Mouse (Mus musculus) ES-E14 (cell line): ENCODE measurements at regions not wholly inside any gene's neighbourhood (a gene's known extent, or its start where the extent isn't known, plus 50 kb on each side); places are given as distances from the start of the nearest gene placed in this dataset.

ENCODE experiments used
- DNase-seq: peaks from one replicate; pipeline ENCODE4 v3.0.0-alpha.2; 2013; ENCODE audit warnings: low read depth, low spot score
- H3K27ac ChIP-seq: 2 replicates; pipeline ENCODE4 v1.5.1; 2012; ENCODE audit warnings: low read depth, mild to moderate bottlenecking, low read length, moderate library complexity, mixed read lengths; ENCODE audit not compliant: poor library complexity, insufficient read depth, severe bottlenecking
- H3K36me3 ChIP-seq: 2 replicates; pipeline ENCODE4 v1.6.1; 2012; ENCODE audit warnings: mild to moderate bottlenecking, low read length, moderate library complexity, mixed read lengths; ENCODE audit not compliant: control insufficient read depth, poor library complexity, insufficient read depth, severe bottlenecking
- H3K4me1 ChIP-seq, 2 experiments: fragments of 150-350 bp in 1 of 2; sonication (generic) in 1 of 2; 2 replicates each; pipeline ENCODE4 v1.6.1; 2012; ENCODE audit warnings: low read length in 2 of 2, mild to moderate bottlenecking in 1 of 2, mixed read lengths in 1 of 2; ENCODE audit not compliant: control insufficient read depth in 2 of 2, insufficient read depth in 2 of 2, poor library complexity in 1 of 2
- H3K4me3 ChIP-seq, 2 experiments: fragments of 150-350 bp in 1 of 2; sonication (generic) in 1 of 2; 2 replicates each; pipeline ENCODE4 v1.5.1; 2012; ENCODE audit warnings: low read length in 2 of 2, low read depth in 1 of 2, mild to moderate bottlenecking in 1 of 2, mixed read lengths in 1 of 2; ENCODE audit not compliant: insufficient read depth in 1 of 2, poor library complexity in 1 of 2, severe bottlenecking in 1 of 2
- H3K9ac ChIP-seq: 2 replicates; pipeline ENCODE4 v1.6.1; 2012; ENCODE audit warnings: low read depth, mild to moderate bottlenecking, low read length, mixed read lengths; ENCODE audit not compliant: poor library complexity, insufficient read depth, severe bottlenecking
- H3K9me3 ChIP-seq: fragments of 150-350 bp; sonication (generic); 2 replicates; pipeline ENCODE4 v1.6.1; 2012; ENCODE audit warnings: low read depth, mild to moderate bottlenecking, low read length; ENCODE audit not compliant: control insufficient read depth, insufficient read depth
- CHD2 ChIP-seq: IDR thresholded peaks from 2 replicates; pipeline ENCODE4 v1.6.1; 2014; ENCODE audit warnings: mild to moderate bottlenecking, low read depth, low read length, inconsistent platforms
- HCFC1 ChIP-seq: IDR thresholded peaks from 2 replicates; pipeline ENCODE4 v1.6.1; 2012; ENCODE audit warnings: low read length, inconsistent platforms, borderline replicate concordance; ENCODE audit not compliant: insufficient read depth
- MAFK ChIP-seq: IDR thresholded peaks from 2 replicates; pipeline ENCODE4 v1.6.1; 2014; ENCODE audit warnings: mild to moderate bottlenecking, low read depth, low read length, inconsistent platforms; ENCODE audit not compliant: insufficient read depth
- ZC3H11A ChIP-seq: IDR thresholded peaks from 2 replicates; pipeline ENCODE4 v1.6.1; 2012; ENCODE audit warnings: low read depth, mild to moderate bottlenecking, inconsistent platforms, low read length, borderline replicate concordance
- ZNF384 ChIP-seq: IDR thresholded peaks from 2 replicates; pipeline ENCODE4 v1.6.1; 2012; ENCODE audit warnings: low read depth, low read length, inconsistent platforms
- in situ Hi-C, 2 experiments: fragments of 600-800 bp; cut with MboI; formaldehyde crosslinking; loops; one replicate each; pipeline ENCODE4 v1.15.1; 2025; ENCODE audit warnings: low sequenced_read_pairs in 2 of 2, inconsistent platforms in 1 of 2; ENCODE audit not compliant: unreplicated experiment in 2 of 2

- Histone ChIP-seq H3K4me1 (no peaks in the 10 kb centered on the region), H3K4me3 (no peak overlapping the region), H3K9ac (no peak overlapping the region), H3K36me3 (no peaks in the 10 kb centered on the region), H3K9me3 (no peaks in the 10 kb centered on the region), H3K27ac (no peak overlapping the region)
- in situ Hi-C loops, result no loop called here
- no peak for TF ChIP-seq MAFK
- TF ChIP-seq HCFC1, result no peak
- TF ChIP-seq ZNF384, result no peak
- no peak for TF ChIP-seq CHD2
- no peak for TF ChIP-seq ZC3H11A
- DNase-seq, result no peak
These were observed 932.3 kb downstream of the Pcdh9 start for GRCm38 (mm10) chr14:92958138-92958537.

GRCm38 (mm10) chr14:92955485-92955884 lies 935.0 kb downstream of the Pcdh9 start:
- Histone ChIP-seq H3K9ac (no peak overlapping the region), H3K9me3 (no peaks in the 10 kb centered on the region), H3K4me1 (no peaks in the 10 kb centered on the region), H3K27ac (no peak overlapping the region), H3K4me3 (no peak overlapping the region), H3K36me3 (no peaks in the 10 kb centered on the region)
- DNase-seq, result no peak
- in situ Hi-C loops, result no loop called here
- TF ChIP-seq MAFK (no peak), HCFC1 (no peak)

- Histone ChIP-seq H3K27ac (no peak overlapping the region), H3K4me1 (no peaks in the 10 kb centered on the region), H3K36me3 (no peaks in the 10 kb centered on the region), H3K4me3 (no peak overlapping the region), H3K9ac (no peak overlapping the region), H3K9me3 (no peaks in the 10 kb centered on the region)
- in situ Hi-C loops, result no loop called here
- no peak for DNase-seq
- TF ChIP-seq ZNF384, result no peak
- no peak for TF ChIP-seq HCFC1
- no peak for TF ChIP-seq ZC3H11A
These were observed 982.8 kb downstream of the Pcdh9 start for GRCm38 (mm10) chr14:92907623-92908045.

- H3K4me1 ChIP-seq, result no peaks in the 10 kb centered on the region
- TF ChIP-seq HCFC1, result no peak
- H3K36me3 ChIP-seq, result no peaks in the 10 kb centered on the region
- no peak for DNase-seq
- no peak overlapping the region for H3K4me3 ChIP-seq
- in situ Hi-C loops, result no loop called here
- H3K9me3 ChIP-seq, result no peaks in the 10 kb centered on the region
- H3K27ac ChIP-seq, result no peak overlapping the region
- no peak overlapping the region for H3K9ac ChIP-seq
These were observed 1015.9 kb downstream of the Pcdh9 start for GRCm38 (mm10) chr14:92874548-92874947.

GRCm38 (mm10) chr14:92866462-92866861 lies 1024.0 kb downstream of the Pcdh9 start:
- Histone ChIP-seq H3K4me3 (no peak overlapping the region), H3K9me3 (no peaks in the 10 kb centered on the region), H3K9ac (no peak overlapping the region), H3K4me1 (peaks cover 2 to 16% of the 10 kb centered on the region in 2 experiments; a peak in 2 of 4 replicates), H3K27ac (no peak overlapping the region), H3K36me3 (no peaks in the 10 kb centered on the region)
- in situ Hi-C loops, result no loop called here
- TF ChIP-seq HCFC1, result no peak
- no peak for DNase-seq
